Mouse (Mus musculus) retina, adult 2 months (tissue): Measurements from ENCODE around the gene Olfr873.
"Not testable (repeated sequence)": the region's sequence is repeated elsewhere in the genome, so short reads cannot be mapped to it uniquely, and the experiment has no call there.

Source experiments
- DNase-seq: peaks from one replicate; pipeline ENCODE4 v3.0.0-alpha.2; 2012; ENCODE audit warnings: low read depth, low spot score

Olfr873 gene

DNA sequence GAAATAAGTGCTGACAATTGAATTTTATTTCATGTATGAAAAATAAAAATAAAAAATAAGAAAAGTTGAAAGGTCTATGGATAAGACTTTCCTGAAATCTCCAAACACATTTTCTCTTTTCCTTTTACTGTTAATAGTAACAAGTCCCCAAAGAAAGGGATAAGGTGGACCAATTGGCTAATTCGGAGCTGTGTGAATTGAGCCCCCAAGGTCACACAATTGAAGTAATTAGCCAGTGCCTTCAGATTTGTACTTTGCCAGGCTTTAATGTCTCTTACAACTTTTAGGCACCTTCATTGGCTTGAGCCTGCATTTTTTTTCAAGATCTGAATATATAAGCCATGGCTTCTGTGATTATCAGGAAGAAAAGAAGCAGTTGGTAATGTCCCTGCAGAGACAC lies at the start of gene Olfr873:
TSS of gene Olfr873 (plus strand) at position 301 of the 400 bp plus-strand sequence.
- no peak for DNase-seq

DNA sequence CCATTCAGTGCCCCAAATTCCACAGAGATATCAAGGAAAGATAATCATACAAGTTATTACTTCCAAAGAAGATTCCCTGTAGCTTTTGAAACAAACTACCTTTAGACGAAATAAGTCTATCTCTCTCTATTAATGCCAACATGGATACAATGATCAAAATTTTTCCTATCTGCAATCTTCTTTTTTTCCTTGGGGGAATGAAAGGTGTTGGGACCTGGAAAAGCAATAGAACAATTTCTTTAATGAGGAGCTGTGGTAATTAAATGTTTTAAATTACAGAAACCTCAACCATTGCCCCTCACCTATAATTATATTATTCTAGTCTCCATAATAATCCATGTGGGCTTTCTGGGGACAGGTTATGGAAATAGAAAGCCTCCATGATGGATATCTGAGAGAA lies 16.3 kb upstream of the Olfr873 start, which contains the start of gene Olfr39:
TSS of gene Olfr39 (plus strand) at position 301 of the 400 bp plus-strand sequence.
- DNase-seq = no peak

DNA sequence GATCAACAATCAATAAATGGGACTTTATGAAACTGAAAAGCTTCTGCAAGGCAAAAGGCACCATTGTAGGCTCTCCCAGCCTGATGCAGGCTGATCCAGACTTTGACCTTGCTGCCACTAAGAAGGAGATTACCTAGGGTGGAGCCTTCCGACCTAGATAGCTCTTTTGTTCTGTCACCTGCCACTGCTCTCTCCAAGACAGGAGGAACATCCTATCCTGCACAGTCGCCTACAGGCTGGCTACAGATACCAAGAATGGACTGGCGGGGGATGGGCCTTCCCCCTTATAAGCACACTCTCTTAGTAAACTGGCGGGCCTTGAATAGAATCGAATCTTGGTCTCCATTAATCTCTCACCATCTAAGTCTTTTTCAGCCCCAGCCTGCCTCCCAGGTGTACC lies 2.8 kb upstream of the Olfr873 start:
- not testable (repeated sequence) for DNase-seq

DNA sequence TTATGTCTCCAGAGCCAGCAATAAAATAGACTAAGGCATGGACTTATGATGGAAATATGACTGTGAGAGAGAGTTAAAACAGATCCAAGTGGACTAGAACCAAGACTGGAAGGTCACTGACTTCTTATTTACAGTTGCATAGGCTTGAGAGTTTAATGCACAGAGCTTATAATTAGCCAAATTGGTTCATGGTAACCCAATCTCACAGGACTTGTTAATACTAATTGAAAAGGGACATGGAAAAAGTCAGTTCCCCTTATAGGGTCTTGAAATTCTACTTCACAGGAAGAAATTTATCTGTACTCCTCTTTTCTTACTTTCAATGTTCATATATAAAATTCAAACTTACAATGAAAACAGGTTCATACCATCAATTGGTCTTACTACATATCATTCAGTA lies 37.7 kb downstream of the Olfr873 start, which contains the start of gene Olfr18:
TSS of gene Olfr18 (minus strand) at position 101 of the 400 bp plus-strand sequence.
- DNase-seq = no peak

DNA sequence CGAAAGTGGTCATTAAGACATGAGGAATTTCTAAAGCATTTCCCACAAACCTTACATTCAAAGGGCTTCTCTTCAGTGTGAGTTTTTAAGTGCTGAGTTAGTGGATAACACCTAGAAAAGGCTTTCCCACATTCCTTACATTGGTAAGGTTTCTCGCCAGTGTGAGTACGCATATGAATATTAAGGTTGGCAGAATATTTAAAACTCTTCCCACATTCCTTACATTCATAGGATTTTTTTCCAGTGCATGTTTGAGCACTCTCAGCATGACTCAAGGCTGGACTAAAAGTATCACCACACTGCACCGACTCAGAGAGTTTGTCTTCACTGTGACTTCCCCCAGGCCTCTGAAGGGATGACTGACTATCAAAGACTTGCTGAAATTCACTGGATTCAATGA lies 50.2 kb downstream of the Olfr873 start:
- DNase-seq = no peak
